Mouse (Mus musculus): ENCODE measurements around the gene Zfp646.
"Not testable (repeated sequence)": the region's sequence is repeated elsewhere in the genome, so short reads cannot be mapped to it uniquely, and the experiment has no call there.

Zfp646 gene

DNA sequence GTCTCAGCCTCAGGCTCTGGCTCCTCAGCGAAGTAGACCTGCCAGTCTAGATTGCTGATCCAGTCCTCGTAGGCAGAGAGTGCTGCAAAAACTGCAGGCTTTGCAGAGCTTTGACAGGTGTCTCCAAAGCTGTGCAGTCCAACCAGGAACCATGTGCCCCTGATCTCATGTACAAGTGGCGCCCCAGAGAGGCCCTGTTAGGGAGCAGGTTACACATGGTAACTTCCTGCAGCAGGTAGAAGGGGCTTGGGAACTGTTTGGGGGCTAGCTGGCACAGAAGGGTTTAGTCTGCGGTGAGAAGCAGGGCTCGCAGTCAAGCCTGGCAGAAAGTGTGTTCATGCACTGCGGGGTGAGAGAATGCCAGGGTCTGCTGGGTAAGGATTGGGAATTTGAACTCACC lies 10.5 kb downstream of the Zfp646 start:
- no peak for DNase-seq

DNA sequence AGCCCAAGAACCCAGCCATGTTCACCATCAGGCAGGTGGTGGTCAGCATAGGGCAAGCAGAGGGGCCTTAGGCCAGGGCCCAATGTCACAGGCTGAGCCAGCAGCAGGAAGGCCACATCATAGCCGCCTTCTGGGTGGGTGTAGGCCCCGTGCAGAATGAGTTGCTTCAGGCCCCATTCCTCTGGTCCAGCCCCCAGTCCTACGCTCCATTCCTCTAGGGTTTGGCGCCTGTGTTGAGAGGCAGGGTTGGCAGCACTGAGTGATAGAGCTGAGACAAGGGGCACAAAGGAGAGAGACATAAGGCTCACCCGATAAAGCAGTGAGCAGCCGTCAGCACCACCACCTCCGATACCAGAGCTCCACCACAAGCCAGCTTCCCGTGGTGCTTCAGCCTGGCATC lies 11.2 kb downstream of the Zfp646 start:
- DNase-seq, result no peak

DNA sequence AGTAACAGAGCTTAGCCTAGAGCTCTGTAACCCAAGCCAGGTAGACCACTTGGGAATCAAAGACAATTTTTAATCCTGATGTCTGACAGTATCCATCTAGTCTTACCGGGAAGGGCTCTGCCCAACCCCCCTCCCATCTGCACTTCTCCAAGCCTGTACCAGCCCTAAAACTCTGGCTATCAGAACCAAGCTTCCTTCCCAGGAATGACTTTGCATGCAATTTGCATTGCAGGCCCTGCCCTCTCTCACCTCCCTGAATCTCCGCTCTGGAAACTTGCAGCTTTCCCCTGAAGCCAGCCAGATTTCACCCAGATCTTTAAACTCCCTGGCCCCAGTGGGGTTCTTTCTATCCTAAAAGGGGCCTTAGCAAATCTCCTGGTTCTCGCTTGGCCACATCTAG lies 11.8 kb downstream of the Zfp646 start:
- no peak for DNase-seq

DNA sequence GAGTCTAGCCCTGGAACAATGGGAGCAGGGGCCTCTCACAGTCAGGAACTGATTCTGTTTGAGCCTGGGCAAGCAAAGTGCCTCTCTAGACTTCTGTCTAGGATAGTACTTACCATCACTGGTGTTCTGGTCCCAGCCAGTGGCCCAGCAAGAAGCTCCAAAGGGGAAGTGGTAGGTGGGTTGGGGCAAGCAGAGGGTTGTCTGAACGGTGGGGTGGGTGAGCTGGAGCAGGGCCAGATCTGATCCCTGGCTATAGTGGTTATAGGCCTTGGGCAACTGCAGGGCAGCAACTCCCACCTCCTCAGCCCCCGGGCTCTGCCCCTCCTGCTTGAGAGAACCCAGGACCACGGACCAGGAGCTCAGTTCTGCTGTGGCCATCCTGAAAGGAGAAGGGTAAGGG lies 12.8 kb downstream of the Zfp646 start:
- no peak for DNase-seq

DNA sequence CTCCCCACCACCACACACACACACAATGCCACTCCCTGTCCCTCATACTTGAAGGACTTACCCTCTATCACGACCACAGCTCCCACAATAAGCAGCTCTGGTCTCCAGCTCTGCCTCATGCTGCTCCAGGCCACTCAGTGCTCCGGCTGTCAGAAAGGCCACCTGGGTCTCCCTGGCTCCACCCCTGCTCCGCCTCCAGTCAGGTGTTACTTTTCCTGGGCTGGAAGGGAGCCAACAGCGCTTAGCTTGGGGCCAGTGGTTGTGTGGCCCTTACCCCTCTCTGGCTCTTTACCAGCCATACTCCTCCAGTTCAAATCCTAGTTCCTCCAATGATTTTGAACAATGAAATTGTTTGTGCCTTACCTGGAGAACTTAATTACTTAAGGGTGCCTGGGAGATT lies 14.8 kb downstream of the Zfp646 start, which contains the start of gene Prss53:
Gene Prss53, minus strand, starts transcription at position 173 of the 400 bp plus-strand sequence.
- no peak for DNase-seq

DNA sequence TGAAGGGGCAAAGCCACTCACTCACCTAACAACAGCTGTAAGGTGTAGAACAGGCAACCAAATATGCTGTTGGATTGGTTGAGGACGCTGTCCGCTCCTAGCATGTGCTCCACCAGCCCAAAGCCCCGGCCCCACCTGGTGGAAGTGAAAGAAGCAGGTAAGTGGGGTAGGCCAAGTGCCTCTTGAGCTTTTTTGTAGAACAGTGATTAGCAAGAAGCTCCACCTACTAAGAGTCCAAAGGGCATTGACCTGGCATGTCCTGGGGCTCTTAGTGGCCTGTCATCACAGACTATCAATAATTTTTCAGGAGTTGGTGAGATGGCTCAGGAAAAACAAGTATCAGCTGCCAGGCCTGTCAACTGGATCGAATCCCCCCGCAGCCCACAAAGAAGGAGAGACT lies 18.5 kb downstream of the Zfp646 start:
- no peak for DNase-seq

DNA sequence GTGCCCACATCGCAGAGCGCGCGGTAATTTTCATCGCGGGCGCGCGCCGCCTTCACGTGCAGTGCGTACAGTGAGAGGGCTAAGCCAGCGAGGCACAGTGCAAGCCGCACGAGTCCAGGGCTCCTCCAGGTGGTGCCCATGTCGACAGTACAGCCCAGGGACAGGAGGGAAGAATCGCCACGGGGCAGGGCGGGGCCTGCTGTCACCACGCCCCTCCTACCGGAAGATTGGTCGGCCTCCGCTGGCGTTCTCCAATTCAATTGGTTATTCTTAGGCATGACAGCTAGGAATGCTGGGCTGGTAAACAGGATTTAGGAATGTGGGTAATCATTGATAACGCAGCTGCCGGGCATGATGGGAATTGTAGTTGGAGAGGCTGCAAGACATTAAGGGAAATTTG lies 19.4 kb downstream of the Zfp646 start, which contains the start of the genes Gm21974 and Vkorc1:
Gene Gm21974, minus strand, starts transcription at position 13 of the 400 bp plus-strand sequence.
Gene Vkorc1, minus strand, starts transcription at position 176 of the 400 bp plus-strand sequence.
- DNase-seq, result peak; percentile 91

DNA sequence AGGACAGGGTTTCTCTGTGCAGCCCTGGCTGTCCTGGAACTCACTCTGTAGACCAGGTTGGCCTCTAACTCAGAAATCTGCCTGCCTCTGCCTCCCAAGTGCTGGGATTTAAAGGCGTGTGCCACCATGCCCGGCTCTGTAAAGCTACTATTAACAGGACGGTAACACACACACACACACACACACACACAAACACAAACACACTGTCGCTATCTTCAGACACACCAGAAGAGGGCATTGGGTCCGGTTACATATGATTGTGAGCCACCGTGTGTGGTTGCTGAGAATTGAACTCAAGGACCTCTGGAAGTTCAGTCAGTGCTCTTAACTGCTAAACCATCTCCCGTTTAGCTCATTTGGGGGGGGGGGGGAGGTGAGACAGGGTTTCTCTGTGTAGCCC lies 19.9 kb downstream of the Zfp646 start:
- not testable (repeated sequence) for DNase-seq

DNA sequence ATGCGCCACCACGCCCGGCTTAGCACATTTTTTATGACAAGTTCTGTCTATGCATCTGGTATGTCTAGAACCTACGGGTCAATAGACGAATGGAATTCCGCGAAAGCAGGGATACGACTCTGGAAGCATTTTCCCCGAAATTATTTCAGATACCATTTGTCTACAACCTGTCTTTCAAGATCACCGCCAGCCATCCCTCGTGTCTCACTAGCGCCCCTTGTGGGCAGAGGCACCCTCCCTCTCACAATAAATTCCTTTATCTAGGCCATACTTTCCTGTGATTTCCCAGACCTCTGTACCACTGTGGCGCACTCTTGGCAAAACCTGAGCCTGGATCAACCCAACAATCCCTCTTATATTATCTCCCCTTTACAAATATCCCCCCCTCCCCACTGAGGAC lies 20.4 kb downstream of the Zfp646 start:
- DNase-seq, result peak; percentile 73

DNA sequence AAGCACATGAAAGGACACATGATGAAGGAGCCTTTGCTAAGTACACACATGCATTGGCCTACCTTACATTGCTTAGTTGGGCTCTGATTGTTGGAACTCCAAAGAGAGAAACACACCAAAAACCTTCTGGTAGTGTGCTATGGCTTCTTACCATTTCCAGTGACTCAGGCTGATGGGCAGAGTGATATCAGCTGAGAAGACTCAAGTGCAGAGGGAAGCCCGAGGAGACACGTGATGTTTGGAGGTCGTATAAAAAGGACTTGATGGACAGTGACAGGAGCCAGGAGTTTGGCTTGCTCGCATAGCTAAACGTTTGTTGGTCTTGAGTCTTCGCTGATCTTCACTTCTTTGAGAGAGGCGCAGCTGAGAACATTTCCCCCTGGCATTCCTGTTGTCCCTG lies 21.5 kb downstream of the Zfp646 start:
- DNase-seq, result no peak

DNA sequence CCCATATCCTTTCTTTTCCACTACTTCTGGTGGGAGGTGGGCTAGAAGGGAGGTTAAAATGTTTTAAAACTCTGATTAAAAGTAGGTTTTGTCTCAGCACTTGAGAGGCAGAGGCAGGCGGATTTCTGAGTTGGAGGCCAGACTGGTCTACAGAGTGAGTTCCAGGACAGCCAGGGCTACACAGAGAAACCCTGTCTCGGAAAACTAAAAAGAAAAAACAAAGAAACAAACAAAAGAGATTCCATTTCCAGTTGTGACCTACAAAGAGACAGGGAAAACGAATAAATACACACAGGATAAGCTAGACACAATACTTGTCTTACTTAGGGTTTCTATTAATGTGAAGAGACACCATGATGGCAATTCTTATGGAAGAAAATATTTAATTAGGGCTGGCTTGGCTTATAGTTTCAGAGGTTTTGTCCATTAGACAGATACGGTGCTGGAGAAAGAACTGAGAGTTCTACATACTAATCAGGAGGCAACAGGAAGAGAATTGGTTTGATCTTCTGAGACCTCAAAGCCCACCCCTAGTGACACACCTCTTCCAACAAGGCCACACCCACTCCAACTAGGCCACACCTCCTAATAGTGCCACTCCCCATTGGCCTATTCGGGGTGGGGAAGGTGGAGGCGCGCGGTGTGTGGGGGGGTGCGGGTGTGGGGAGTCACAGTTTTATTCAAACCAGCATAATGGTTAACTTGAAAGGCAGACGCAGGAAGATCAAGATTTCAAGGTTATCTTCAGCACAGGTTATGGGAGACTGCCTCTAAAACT lies 22.3 kb downstream of the Zfp646 start:
- DNase-seq, result peak; percentile 69

DNA sequence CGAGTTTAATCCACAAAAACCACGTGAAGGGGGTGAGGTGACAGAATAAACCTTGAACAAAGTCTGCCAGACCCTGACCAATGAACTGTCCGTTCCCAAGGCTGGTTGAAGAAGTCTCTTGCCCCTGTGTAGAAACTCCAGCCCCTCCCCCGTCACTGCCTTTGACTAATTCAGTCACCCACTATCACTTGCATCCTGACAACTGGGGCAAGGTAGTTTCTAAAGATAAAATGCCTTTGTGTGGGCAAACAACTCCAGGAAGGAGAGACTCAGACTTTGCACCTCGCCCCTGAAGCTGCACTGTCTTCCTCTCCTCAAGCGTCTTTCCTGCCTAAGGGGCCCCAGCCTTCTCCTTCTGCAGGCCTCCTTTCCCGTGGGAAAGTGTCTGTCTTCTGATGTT lies 24.0 kb downstream of the Zfp646 start:
- no peak for DNase-seq

DNA sequence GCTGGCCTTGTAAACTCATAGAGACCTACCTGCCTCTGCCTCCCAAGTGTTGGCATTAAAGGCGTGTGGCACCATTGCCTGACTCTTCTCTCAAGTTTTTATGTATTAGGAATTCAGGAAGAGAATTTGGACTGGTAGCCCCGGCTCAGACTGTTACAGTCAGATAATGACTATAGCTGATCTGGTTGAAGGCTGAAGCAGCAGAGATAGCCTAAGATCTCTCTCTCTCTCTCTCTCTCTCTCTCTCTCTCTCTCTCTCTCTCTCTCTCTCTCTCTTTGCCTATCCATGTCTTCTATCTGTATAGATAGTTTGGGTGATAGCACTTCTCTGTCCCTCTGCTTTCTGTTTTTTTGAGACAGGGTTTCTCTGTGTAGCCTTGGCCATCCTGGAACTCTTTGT lies 25.8 kb downstream of the Zfp646 start:
- DNase-seq, result no peak

DNA sequence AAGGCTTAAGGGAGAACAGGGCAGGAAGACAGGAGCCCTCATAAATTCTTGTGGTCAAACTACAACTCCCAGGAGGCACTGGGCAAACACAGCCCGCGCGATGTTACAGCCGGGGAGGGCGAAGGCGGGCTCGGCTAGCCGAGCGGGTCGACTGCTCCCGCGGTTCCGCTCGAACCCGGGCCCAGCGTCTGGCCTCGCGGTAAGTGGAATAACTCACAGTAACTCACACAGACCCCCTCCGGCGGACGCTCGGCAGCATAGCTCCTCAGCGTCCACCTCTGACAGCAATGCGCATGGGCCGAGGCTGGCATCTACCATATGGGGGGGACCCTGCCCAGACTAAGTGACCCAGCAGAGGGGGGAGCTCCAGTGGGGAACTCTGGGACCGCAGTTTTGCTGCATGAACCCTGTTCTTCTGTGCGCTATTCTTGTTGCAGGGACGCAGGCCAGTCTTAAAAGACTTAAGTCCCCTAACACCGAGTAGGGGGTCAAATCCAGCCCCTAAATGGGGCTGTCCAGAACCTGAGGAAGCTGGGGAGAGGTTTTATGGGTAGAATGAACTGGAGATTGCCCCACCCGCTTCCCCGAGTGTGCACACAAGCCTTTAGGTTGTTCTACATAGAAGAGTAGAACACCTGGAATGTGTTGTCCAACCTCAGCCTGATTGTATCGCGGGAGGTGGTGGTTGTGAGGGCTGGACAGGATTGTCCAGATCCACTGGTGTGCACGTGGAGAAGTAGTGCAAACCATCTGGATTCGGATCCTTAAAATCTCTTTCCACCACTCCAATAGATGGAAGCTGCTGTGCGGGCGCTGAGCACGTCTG lies 28.2 kb downstream of the Zfp646 start, which contains the start of gene Bckdk:
Gene Bckdk, plus strand, starts transcription at position 112 of the 826 bp plus-strand sequence.
- DNase-seq, result peak; percentile 77

DNA sequence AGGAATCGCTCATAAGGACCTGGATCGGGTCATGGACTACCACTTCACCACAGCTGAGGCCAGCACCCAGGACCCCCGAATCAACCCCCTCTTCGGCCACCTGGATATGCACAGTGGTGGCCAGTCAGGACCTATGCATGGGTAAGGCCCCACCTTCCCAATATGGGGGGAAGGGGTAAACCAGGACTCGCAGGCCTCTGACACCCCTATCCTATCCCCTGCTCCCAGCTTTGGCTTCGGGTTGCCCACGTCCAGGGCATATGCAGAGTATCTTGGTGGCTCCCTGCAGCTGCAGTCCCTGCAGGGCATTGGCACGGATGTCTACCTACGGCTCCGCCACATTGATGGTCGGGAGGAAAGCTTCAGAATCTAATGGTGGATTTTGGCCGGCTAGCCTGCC lies 31.9 kb downstream of the Zfp646 start:
- DNase-seq, result no peak

DNA sequence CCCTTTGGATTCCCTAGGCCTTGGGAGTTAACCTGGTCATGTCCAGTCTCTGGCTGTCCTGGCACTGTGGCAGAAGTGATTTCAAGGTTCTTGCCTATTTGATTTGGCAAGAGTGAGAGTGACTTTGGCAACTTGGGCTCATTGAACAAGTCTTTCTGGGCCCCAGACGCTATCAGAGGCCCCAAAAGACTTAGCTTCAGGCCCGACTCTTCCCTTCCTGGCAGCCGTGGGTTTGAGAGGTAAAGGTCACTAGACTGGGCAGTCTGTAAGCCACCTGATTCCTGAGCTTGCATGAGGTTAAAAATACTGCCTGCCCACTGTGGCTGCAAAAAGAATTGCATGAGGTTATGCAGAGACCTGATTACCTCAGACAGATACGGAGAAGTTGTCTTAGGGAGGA lies 32.6 kb downstream of the Zfp646 start:
- no peak for DNase-seq

DNA sequence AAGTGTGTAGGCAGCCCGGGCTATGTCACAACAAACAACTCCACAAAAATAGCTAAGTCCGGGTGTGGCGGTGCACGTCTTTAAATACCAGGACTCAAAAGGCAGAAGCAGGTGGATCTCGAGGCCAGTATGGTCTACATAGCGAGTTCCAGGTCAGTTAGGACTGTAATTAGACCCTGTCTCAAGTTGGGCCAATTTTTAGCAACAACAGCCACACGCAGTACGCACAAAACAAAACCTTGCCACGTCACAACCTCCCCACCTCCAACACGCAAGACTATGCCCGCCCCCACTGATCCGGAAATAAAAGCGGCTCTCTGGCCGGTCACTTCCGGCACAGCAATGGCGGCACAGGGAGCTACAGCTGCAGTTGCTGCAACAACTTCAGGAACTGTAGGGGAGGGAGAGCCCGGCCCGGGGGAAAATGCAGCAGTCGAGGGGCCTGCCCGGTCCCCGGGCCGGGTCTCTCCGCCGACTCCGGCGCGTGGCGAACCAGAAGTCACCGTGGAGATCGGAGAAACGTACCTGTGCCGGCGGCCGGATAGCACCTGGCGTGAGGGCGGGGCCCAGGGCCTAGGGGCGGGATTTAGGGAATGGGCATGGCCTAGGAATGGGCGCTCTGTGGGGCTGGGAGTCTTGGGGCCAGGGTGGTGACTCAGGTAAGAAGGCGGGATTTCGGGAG lies 36.3 kb downstream of the Zfp646 start, which contains the start of gene Kat8:
Gene Kat8, plus strand, starts transcription at position 327 of the 682 bp plus-strand sequence.
- DNase-seq, result peak; percentile 85

DNA sequence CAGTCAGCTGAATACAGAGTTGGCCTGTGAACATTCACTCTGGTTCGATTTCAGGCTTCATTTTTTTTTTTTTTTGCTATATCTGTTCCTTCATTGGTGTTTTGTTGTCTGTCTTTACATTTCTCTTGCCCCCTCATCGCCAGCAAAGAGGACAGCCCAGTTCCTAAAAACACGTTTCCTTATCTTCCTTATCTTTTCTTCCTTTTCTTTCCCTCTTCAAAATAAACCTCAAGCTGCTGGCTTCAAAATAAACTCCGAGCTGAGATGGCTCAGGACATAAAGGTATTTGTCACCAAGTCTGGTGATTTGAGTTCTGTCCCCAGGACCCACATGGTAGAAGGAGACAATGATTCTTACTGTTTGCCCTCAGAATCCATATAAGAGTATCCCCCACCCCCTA lies 36.9 kb downstream of the Zfp646 start:
- no peak for DNase-seq

DNA sequence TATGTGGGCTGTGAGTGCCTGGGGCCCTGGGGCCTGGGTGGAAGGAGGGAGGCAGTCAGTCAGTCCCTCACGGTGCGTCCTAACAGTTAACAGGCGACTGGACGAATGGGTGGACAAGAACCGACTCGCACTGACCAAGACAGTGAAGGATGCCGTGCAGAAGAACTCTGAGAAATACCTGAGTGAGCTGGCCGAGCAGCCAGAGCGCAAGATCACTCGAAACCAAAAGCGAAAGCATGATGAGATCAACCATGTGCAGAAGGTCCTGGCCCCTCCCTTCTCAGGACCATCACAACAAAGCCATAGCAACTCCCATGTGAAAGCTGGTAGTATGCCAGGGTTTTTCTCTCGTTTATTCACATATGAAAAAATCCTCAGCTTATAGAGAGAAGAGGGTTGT lies 39.3 kb downstream of the Zfp646 start:
- DNase-seq, result no peak

DNA sequence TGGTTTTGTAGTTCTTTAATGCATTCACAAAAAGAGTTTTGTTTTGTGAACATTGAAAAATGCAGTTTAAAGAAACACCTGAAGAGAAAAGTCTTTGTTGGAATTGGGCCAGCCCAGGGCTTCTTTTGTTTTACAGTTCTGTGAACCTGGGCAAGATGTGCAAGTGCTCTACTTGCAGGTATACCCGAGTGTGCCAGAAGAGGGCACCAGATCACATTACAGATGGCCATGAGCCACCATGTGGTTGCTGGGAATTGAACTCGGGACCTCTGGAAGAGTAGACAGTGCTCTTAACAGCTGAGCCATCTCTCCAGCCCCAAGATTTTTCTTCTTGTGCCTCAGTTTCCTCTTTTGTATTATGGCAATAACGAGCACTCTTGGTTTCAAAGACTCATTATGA lies 42.2 kb downstream of the Zfp646 start:
- peak; percentile 77 for DNase-seq

DNA sequence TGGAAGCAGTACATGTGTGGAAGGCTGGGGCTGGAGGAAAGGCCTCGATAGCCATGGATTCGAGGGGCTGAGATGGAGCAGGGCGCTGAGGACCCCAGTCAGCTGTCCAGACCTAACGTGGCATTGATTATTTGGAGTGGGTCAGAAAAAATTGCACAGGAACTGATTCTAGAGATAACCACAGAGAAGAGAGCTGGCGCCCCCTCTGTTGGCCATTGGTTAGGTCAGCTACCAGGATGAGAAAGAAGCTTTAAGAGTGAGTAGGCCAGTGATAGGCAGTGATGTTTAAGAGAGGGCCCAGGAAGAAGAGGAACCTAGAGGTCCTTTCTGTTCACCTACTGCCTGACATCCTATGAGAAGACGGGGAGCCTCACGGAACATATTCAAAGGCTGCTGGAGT lies 43.3 kb downstream of the Zfp646 start:
- DNase-seq, result peak; percentile 44

DNA sequence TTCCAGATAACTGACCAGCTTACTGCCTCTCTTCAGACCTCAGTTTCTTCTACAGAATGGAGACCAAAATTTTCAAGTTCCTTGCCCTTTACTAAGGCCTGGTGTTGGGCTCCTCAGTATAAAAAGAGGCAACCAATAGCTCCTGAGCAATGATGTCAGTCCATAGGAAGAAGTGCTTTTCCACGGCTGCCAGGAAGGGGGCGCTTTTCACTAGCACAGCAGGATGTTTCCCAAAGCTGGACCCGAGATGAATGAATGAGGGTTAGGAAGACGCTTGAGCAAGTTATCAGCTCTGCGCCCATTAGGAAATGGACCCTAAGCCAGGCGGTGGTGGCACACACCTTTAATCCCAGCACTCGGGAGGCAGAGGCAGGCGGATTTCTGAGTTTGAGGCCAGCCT lies 45.5 kb downstream of the Zfp646 start:
- peak; percentile 44 for DNase-seq
